Mouse (Mus musculus): ENCODE data around the gene Cntnap2.
"Not testable (repeated sequence)": the region's sequence is repeated elsewhere in the genome, so short reads cannot be mapped to it uniquely, and the experiment has no call there.

Gene Cntnap2

GRCm38 (mm10) chr6:46263171-46263570 lies 1204.0 kb downstream of the Cntnap2 start:
- DNase-seq (ENCODE audit: low read depth), result no peak

DNA sequence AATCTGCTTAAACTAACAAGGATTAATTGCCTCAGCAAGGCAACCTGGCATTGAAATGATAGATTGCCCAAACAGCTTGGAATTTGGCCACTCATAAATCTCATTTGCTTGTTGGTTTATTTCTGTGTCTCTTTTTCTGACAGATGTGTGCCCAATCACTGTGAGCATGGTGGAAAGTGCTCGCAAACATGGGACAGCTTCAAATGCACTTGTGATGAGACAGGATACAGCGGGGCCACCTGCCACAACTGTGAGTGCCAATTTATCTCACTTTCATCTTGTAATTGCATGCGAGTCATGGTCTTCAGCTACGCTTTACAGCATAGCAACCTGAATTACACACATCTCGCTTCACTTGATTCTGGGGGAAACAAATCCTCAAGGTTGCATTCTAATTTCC lies 1287.8 kb downstream of the Cntnap2 start:
- no peak for DNase-seq (ENCODE audit: low read depth)

- DNase-seq (ENCODE audit: low read depth), result no peak
Observed at GRCm38 (mm10) chr6:46361091-46361490, 1301.9 kb downstream of the Cntnap2 start.

- DNase-seq (ENCODE audit: low read depth), result no peak
Observed at GRCm38 (mm10) chr6:46362156-46362555, 1303.0 kb downstream of the Cntnap2 start.

DNA sequence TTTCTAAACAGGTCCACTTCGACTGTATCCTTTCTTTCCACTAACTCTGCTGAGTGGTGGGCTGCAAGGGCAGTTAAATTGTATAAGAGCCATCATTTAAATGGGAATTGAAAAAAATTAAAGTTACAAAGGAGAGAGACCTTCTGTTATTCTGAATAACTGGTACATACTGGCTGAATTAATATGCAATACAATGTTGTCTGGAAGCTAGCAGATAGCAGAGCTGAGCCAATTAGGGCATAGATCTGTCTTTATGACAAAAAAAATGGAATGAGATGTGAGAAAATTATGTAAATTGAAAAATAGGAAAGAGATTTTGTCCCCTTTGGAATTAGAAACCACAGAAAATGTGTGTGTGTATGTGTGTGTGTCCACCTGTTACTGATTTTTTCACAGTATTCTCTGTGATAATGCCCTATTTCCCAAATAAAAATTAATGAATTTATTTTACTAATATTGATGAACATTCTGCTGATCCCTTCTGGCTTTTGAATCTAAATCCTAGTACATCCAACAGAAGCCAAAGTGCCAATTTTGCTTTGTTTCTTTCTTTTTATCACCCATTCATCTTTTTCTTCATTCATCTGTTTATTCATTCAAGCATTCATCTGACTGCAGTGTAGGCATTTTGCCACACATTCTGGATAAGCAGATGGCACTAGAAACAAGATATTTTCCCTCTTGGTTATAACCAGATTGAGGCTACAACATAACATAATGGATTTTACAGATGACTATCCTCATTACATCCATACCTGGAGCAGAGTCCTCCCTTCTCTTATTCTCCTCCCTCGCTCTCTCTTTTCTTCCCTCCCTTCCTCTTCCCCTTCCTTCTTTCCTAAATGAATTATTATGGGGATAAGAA lies 1339.8 kb downstream of the Cntnap2 start:
- no peak for DNase-seq (ENCODE audit: low read depth)

DNA sequence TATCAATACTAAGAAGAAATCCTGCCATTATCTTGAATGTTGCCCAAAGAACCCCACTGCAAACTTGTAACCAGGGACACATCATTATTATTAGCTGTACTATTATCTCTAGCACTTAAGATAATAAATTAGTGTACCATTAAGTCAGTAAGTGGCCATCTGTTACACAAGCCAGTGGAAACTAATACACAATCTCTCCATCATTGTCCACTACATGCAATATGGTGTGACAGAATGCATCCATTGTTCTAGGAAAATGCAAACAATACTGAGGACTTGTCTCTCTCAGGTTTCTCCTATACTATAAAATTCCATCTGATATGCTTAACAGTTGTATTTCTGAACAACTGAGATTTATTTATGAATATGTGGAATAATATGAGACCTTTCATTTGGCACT lies 1355.0 kb downstream of the Cntnap2 start:
- no peak for DNase-seq (ENCODE audit: low read depth)

DNA sequence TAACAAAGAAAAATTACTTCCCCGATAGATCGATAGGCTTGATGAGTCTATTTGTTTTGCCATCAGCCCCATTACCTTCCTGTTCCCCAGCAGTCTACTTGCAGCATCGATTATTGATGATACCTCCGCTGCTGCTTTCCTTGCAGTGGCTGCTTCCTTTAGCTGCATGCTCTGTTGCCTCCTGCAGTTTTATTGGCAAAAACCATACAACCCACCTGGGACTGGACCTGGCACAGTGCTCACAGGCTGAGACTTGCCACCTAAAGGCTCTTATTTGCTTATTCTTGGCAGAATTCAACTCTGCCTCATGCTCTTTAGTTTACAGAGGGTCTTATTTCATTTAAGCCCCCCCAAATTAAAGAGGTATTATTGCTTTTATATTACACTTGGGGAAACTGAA lies 1355.4 kb downstream of the Cntnap2 start:
- no peak for DNase-seq (ENCODE audit: low read depth)

DNA sequence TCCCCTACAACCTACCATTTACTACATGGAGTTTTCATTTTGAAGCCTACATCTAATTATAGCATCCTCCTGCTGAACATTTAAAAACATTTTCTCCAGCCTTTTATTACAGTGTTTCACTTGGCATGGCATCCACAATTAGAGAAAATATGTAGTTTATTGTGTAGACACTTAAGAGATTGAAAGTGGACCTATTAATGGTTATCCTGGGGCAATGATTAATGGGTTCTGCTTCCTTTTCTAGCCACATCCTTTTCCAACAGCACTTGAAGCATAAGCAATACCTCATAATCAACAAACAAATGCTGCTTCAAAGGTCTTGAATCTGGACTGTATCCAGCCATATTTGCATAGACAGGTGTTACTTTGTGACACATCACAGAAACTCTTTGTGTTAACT lies 1360.7 kb downstream of the Cntnap2 start:
- no peak for DNase-seq (ENCODE audit: low read depth)

GRCm38 (mm10) chr6:46420349-46420748 lies 1361.2 kb downstream of the Cntnap2 start:
- no peak for DNase-seq (ENCODE audit: low read depth)

- no peak for DNase-seq (ENCODE audit: low read depth)
Observed at GRCm38 (mm10) chr6:46428231-46428630, 1369.1 kb downstream of the Cntnap2 start.

GRCm38 (mm10) chr6:46450917-46451638 lies 1391.9 kb downstream of the Cntnap2 start:
- DNase-seq (ENCODE audit: low read depth), result no peak

DNA sequence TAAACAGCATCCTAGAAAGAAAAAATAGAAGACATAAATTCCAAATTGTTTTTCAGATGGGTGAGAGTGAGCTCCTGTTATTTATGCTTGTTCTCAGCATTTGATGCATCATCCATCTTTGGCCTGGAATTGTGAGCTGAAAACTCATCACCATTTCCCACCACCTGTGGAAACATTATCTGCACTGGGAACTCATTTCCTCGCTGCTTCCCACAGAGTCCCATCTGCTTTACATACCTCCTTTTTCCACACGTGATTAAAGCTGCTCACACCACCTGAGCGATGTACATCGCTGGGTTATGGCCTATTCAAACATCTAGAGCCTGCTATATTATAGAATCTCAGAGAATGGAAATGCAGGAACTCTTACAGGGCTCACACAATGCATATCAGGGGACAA lies 1413.5 kb downstream of the Cntnap2 start:
- no peak for DNase-seq (ENCODE audit: low read depth)

- DNase-seq (ENCODE audit: low read depth), result no peak
Observed at GRCm38 (mm10) chr6:46484392-46484791, 1425.2 kb downstream of the Cntnap2 start.

DNA sequence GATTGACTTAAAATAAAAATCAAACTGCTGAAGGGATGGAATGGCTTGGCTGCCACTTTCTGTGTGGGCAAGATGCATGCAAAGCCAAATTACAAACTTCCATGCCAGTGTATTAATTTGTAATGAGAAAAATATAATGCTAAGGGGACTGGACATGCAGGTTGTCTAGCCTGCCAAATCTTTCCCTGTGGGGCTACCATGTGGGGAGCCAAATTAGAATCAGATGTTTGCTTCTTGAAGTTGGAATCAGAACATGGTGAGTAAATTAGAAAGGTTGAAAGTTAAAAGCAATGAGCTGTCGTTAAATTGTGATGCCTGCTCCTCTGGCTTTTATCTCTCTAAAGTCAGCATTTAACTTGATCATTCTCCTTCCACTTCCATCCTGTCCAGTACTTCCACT lies 1443.6 kb downstream of the Cntnap2 start:
- DNase-seq (ENCODE audit: low read depth), result no peak

DNA sequence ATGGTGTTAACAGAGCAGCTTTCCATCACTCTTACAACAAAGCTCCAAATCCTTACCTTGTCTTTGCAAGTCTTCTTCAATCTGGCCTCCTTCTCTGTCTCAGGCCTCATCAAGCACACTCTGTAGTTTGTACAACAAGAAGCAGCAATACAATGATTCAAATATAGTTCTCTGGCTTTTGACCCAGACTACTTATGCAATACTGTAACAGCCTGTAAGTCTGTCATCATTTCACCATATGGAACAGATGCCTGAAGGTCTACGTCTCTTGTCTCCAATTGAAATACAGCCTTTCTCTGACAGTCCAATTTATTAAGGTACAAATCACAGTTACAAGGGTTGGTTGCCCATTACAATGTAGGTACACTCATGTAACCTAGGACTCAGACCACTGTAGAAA lies 1453.7 kb downstream of the Cntnap2 start:
- DNase-seq (ENCODE audit: low read depth), result no peak

GRCm38 (mm10) chr6:46537586-46537985 lies 1478.4 kb downstream of the Cntnap2 start:
- not testable (repeated sequence) for DNase-seq (ENCODE audit: low read depth)

- DNase-seq (ENCODE audit: low read depth), result no peak
Observed at GRCm38 (mm10) chr6:46563470-46563869, 1504.3 kb downstream of the Cntnap2 start.

GRCm38 (mm10) chr6:46575055-46575454 lies 1515.9 kb downstream of the Cntnap2 start:
- DNase-seq (ENCODE audit: low read depth), result no peak

DNA sequence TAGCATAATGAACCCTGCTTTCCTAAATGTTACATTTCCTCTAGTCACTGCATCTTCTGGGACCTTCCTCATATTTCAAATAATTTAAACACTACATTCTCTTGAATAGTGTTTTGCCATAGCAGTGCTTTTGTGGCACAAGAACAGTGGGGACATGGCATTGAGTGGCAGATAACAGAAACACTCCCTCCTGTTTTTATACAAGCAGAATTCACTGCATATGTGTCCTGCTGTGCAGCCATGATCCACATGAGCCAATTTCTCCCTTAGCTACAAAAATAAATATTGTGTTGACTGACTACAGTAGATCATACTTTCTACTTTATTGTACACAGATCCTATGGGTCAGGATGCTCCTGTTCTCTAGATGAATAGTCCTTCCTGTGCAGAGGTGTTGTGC lies 1553.2 kb downstream of the Cntnap2 start:
- DNase-seq (ENCODE audit: low read depth), result no peak

DNA sequence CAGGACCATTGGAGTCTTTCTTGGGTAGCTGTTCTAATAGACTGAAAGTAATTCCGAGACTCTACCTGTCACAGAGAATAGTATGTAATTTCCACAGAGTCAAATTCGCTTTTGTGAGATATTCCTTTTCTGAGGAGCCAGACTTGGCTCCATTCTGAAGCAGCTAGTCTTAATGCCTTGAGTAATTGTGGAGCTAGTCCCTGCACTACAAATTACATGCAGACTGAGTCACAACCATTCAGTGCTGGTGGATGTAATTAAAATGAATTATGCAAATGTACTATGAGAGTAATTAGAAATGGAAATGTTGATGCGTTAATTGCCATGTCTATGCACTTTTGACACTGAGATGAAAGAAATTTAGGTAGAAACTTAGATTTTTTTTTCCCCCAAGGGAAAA lies 1553.7 kb downstream of the Cntnap2 start:
- DNase-seq (ENCODE audit: low read depth), result no peak

DNA sequence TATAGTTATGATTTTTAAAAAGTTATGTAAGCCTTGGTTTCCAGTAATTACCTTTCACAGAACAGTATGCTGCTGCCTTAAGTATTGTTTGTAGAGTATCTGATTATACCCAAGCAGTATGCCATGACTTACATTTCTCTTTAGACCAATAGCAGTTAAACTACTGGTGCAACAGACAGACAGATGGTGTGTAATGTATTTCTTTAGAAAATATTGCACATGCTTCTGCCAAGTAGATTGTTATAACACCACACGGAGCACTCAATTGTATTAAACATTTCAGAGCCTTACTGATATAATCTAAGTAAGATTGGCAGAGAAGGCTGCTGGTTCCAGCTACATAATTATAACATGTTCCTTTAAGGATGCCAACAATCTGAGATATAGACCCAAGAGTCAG lies 1609.9 kb downstream of the Cntnap2 start:
- DNase-seq (ENCODE audit: low read depth), result no peak

GRCm38 (mm10) chr6:46675081-46675480 lies 1615.9 kb downstream of the Cntnap2 start:
- DNase-seq (ENCODE audit: low read depth), result no peak

- DNase-seq (ENCODE audit: low read depth), result no peak
Observed at GRCm38 (mm10) chr6:46675621-46676020, 1616.5 kb downstream of the Cntnap2 start.

Data from c-Kit-positive CD71-positive TER-119-negative erythroid progenitor cells, embryonic 14.5 days (primary cell).